Comparison of ENCODE assay signal across 8 mouse cellular contexts in the genomic region with DNA sequence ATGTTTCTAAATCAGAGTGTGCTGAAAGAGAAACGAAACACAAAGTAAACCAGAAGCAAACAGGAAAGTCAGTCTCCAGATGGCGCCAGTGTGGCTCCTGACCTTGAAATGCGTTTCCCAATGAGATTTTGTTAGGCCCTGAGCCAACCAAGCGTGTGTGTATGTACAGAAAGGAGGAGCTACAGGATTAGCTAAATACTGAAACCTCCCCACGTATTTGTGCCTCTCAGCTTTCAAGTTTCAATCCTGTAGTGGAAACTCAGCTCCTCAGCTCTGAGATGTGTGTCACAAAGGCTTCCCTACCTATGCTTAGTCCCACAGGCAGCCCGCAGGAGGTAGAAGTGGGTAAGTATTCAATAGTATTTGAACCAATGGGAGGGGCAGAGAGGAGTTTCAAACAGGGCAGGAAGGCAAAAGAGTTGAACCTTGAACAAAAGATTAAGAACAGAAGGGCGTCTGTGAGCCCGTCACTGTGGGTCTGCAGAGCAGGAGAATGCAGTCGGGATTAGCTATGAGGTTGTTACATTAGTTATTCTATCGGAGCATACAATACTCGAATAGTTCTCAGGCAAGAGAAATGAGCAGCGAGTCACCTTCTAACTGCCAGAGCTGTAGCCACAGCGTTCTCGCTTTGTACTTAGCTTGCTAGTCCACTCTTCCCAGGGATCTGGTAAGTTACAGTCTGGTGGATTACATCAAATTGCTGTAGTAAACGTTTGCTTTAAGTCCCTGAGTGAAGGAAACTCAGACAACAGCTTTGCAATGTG. TPM values are rescaled to one million over a fixed set of nuclear protein-coding genes. Genes with fewer than 3 reads are reported as not detected.
A peak's percentile ranks its signal among the peaks of the same experiment; 100 is the strongest.
DNase-seq lines count a peak whose midpoint lies in the region; ATAC-seq lines count a peak whose summit lies in the region.

A gene (plus strand): TSS at position 213 of the 767 bp plus-strand sequence.

- ATAC-seq in megakaryocyte-erythroid progenitor cell, adult 5-6 weeks (replicated peaks; ENCODE audit: low FRiP score, low TSS enrichment, poor library complexity, severe bottlenecking) = peak; percentile 95

- intact Hi-C loops in left cerebral cortex, postnatal 14 days (cut with DNase I) = loop anchor here (5.0 to 10.0 kb wide), 3 partner anchors 57 to 286 kb away; a partner anchor contains a TSS

- peak; percentile 82 for DNase-seq in adrenal gland, adult 2 months
- peak; percentile 83 for DNase-seq in embryo, embryonic 10.5 days (ENCODE audit: low spot score)
- DNase-seq in gastrocnemius, postnatal 10 days = peak; percentile 68
- DNase-seq in hindlimb bud, embryonic 11.5 days (ENCODE audit: extremely low spot score, low read depth, low spot score) = peak; percentile 41
- DNase-seq in left cerebral cortex, postnatal 14 days (ENCODE audit: low spot score in 2 of 2) = peak; percentile 52 to 54
- DNase-seq in right cerebral cortex, postnatal 14 days = peak; percentile 27
- peak; percentile 68 to 71 for DNase-seq in urinary bladder, postnatal 4 days (ENCODE audit: low spot score in 2 of 2)

RNA-seq across cellular contexts. Expression of the gene that starts here (rescaled TPM):
- total RNA-seq in adrenal gland, adult 2 months (2021) = 10 to 100 TPM; 44.0 to 49.6 TPM
- 2.7 and 3.3 TPM in 2 replicates for polyA plus RNA-seq in adrenal gland, adult 2 months (2012; rRNA removed)
- 10 to 100 TPM; 45.3 to 49.5 TPM for total RNA-seq in gastrocnemius, postnatal 10 days (2021)
- total RNA-seq in left cerebral cortex, postnatal 14 days (2021) = 1 to 10 TPM; 6.1 to 8.0 TPM
- 18.0 and 43.7 TPM in 2 replicates for total RNA-seq in megakaryocyte-erythroid progenitor cell, adult 5-6 weeks (2014; fragmentation: Nextera tagmentation)
- 78.9 and 151 TPM in 2 replicates for total RNA-seq in megakaryocyte-erythroid progenitor cell, adult 5-6 weeks (2017)

Comparison
In these comparisons a context has a peak if more than half of its experiments do, and no peak if none do; other contexts are left out.
1. Peak in every context shown above with its lines: DNase-seq and ATAC-seq.
2. DNase-seq: peak in every context shown above with its lines; median percentile 83 in embryo, embryonic 10.5 days; 82 in adrenal gland, adult 2 months; 70 in urinary bladder, postnatal 4 days; 68 in gastrocnemius, postnatal 10 days; 53 in left cerebral cortex, postnatal 14 days; 41 in hindlimb bud, embryonic 11.5 days; 27 in right cerebral cortex, postnatal 14 days.